Mouse (Mus musculus) heart, embryonic 11.5 days (tissue): ENCODE data around the gene Traf3ip3. TPM values are rescaled to one million over a fixed set of nuclear protein-coding genes. Genes with fewer than 3 reads are reported as not detected.

Experiments
- ATAC-seq: fragments of 200-750 bp; cut with Nextera tagmentation; replicated peaks from 2 replicates; pipeline ENCODE4 v1.8.0; 2017; ENCODE audit warnings: moderate library complexity; ENCODE audit not compliant: insufficient number of reproducible peaks, low FRiP score, low TSS enrichment
- H3K27ac ChIP-seq: fragments of 300-500 bp; sonication (generic); 2 replicates; pipeline ENCODE4 v1.5.1; 2014; ENCODE audit warnings: mild to moderate bottlenecking, low read depth, low read length
- H3K27me3 ChIP-seq: fragments of 300-500 bp; sonication (generic); 2 replicates; pipeline ENCODE4 v1.6.1; 2014; ENCODE audit warnings: mild to moderate bottlenecking, low read length, mixed read lengths; ENCODE audit not compliant: control insufficient read depth, insufficient read depth
- H3K36me3 ChIP-seq: fragments of 300-500 bp; sonication (generic); 2 replicates; pipeline ENCODE4 v1.6.1; 2014; ENCODE audit warnings: mild to moderate bottlenecking, low read length, moderate library complexity, mixed read lengths; ENCODE audit not compliant: control insufficient read depth, insufficient read depth
- H3K4me1 ChIP-seq: fragments of 300-500 bp; sonication (generic); 2 replicates; pipeline ENCODE4 v1.6.1; 2014; ENCODE audit warnings: low read length; ENCODE audit not compliant: control insufficient read depth, insufficient read depth
- H3K4me2 ChIP-seq: fragments of 300-500 bp; sonication (generic); 2 replicates; pipeline ENCODE4 v1.6.1; 2014; ENCODE audit warnings: mild to moderate bottlenecking, moderate library complexity
- H3K4me3 ChIP-seq: fragments of 300-500 bp; sonication (generic); 2 replicates; pipeline ENCODE4 v1.5.1; 2014; ENCODE audit warnings: low read depth, low read length
- H3K9ac ChIP-seq: fragments of 300-500 bp; sonication (generic); 2 replicates; pipeline ENCODE4 v1.6.1; 2014; ENCODE audit warnings: mild to moderate bottlenecking, low read depth, low read length, moderate library complexity
- H3K9me3 ChIP-seq: fragments of 300-500 bp; sonication (generic); replicated peaks from 2 replicates; pipeline ENCODE4 v1.6.1; 2016; ENCODE audit warnings: low read length; ENCODE audit not compliant: control insufficient read depth
- WGBS: fragments of 180-500 bp; shearing (Covaris S2); extraction: QIAGEN DNeasy Blood & Tissue Kit; methylation state at CpG from one replicate; pipeline ENCODE4 v1.1.7; 2014; ENCODE audit not compliant: insufficient replicate concordance; 5-methylcytosine and 5-hydroxymethylcytosine counted together
- polyA plus RNA-seq: library from polyadenylated mRNA; unstranded; fragments of >200 nt; fragmentation: Nextera tagmentation; extraction: Ambion mirVana; gene quantifications from 2 replicates; pipeline ENCODE4 v1.2.1, GENCODE M21; 2014

Gene Traf3ip3
- polyA plus RNA-seq, 1 experiment from 2014 or later = 2.1 TPM

GRCm38 (mm10) chr1:193159613-193160012 is 41.9 kb downstream of the Traf3ip3 start:
- no peak overlapping the region for H3K9ac ChIP-seq
- no peaks in the 10 kb centered on the region for H3K9me3 ChIP-seq
- H3K36me3 ChIP-seq = no peaks in the 10 kb centered on the region
- WGBS = 39% methylated on average over 1 of the region's 1 CpGs
- H3K27ac ChIP-seq = no peak overlapping the region
- H3K4me1 ChIP-seq = peaks cover 5% of the 10 kb centered on the region; the same call in 1 of the 2 replicates
- H3K4me2 ChIP-seq = no peak overlapping the region
- ATAC-seq = no peak
- 0 out of 2 replicates have a peak, but pooled peaks cover 5% of the 10 kb centered on the region for H3K27me3 ChIP-seq
- no peak overlapping the region for H3K4me3 ChIP-seq

GRCm38 (mm10) chr1:193159163-193159562 is 42.3 kb downstream of the Traf3ip3 start:
- Histone ChIP-seq H3K4me2 (no peak overlapping the region), H3K27me3 (peaks cover 6% of the 10 kb centered on the region), H3K4me1 (peaks cover 5% of the 10 kb centered on the region; the same call in 1 of the 2 replicates), H3K4me3 (no peak overlapping the region), H3K27ac (no peak overlapping the region), H3K36me3 (no peaks in the 10 kb centered on the region), H3K9me3 (no peaks in the 10 kb centered on the region), H3K9ac (no peak overlapping the region)
- ATAC-seq = no peak
- whole genome bisulfite sequencing = 28% methylated on average over 3 of the region's 3 CpGs

- Histone ChIP-seq H3K27ac (no peak overlapping the region), H3K4me2 (no peak overlapping the region)
Measured at GRCm38 (mm10) chr1:193157111-193157492, 44.4 kb downstream of the Traf3ip3 start.

GRCm38 (mm10) chr1:193156316-193157110 is 45.0 kb downstream of the Traf3ip3 start:
- no peak overlapping the region for H3K4me3 ChIP-seq
- no peak for ATAC-seq
- no peak overlapping the region for H3K9ac ChIP-seq
- no peaks in the 10 kb centered on the region for H3K9me3 ChIP-seq
- H3K36me3 ChIP-seq = no peaks in the 10 kb centered on the region
- H3K27me3 ChIP-seq = peaks cover 27% of the 10 kb centered on the region
- H3K4me1 ChIP-seq = peaks cover 21% of the 10 kb centered on the region
- 56% methylated on average over 15 of the region's 15 CpGs for WGBS
- no peak overlapping the region for H3K4me2 ChIP-seq
- H3K27ac ChIP-seq = no peak overlapping the region

More at GRCm38 (mm10) chr1:193157111-193157492, 44.4 kb downstream of the Traf3ip3 start:
- WGBS = 74% methylated on average over 8 of the region's 8 CpGs
- Histone ChIP-seq H3K4me3 (no peak overlapping the region), H3K9ac (no peak overlapping the region), H3K4me1 (peaks cover 18% of the 10 kb centered on the region; the same call in 1 of the 2 replicates), H3K36me3 (no peaks in the 10 kb centered on the region), H3K9me3 (no peaks in the 10 kb centered on the region), H3K27me3 (peaks cover 25% of the 10 kb centered on the region)
- no peak for ATAC-seq

- H3K9ac ChIP-seq = no peak overlapping the region
Measured at GRCm38 (mm10) chr1:193153561-193153960, 47.9 kb downstream of the Traf3ip3 start.

GRCm38 (mm10) chr1:193152872-193153271 is 48.6 kb downstream of the Traf3ip3 start, which contains the start of gene Irf6:
Gene Irf6 (plus strand): TSS chr1:193153111.
- H3K9ac ChIP-seq = peak within 1 kb of the TSS; percentile 35; the same call in 1 of the 2 replicates
- ATAC-seq = peak; percentile 86
- H3K36me3 ChIP-seq = no peaks in the 10 kb centered on the region
- peaks cover 27% of the 10 kb centered on the region for H3K27me3 ChIP-seq
- no peak within 1 kb of the TSS for H3K27ac ChIP-seq
- H3K9me3 ChIP-seq = no peaks in the 10 kb centered on the region
- peaks cover 24% of the 10 kb centered on the region for H3K4me1 ChIP-seq
- H3K4me2 ChIP-seq = peak within 1 kb of the TSS; percentile 66
- WGBS = under 1% methylated on average over 30 of the region's 30 CpGs
- H3K4me3 ChIP-seq = peak within 1 kb of the TSS; percentile 35

More at GRCm38 (mm10) chr1:193153561-193153960, 47.9 kb downstream of the Traf3ip3 start:
- WGBS = 29% methylated on average over 16 of the region's 16 CpGs
- Histone ChIP-seq H3K4me2 (peak overlapping the region; percentile 66), H3K4me3 (peak overlapping the region; percentile 35), H3K9me3 (no peaks in the 10 kb centered on the region), H3K4me1 (peaks cover 24% of the 10 kb centered on the region), H3K27ac (no peak overlapping the region), H3K27me3 (peaks cover 27% of the 10 kb centered on the region), H3K36me3 (no peaks in the 10 kb centered on the region)
- ATAC-seq = no peak

- Histone ChIP-seq H3K4me3 (no peak overlapping the region), H3K9ac (peak overlapping the region; percentile 0; the same call in 1 of the 2 replicates), H3K4me2 (no peak overlapping the region), H3K9me3 (no peaks in the 10 kb centered on the region), H3K36me3 (no peaks in the 10 kb centered on the region), H3K4me1 (peaks cover 24% of the 10 kb centered on the region), H3K27ac (no peak overlapping the region; the same call in 1 of the 2 replicates), H3K27me3 (peaks cover 27% of the 10 kb centered on the region)
- ATAC-seq = no peak
- 30% methylated on average over 7 of the region's 7 CpGs for WGBS
Measured at GRCm38 (mm10) chr1:193151134-193151533, 50.4 kb downstream of the Traf3ip3 start.

- Histone ChIP-seq H3K9ac (no peak overlapping the region), H3K9me3 (no peaks in the 10 kb centered on the region), H3K27me3 (peaks cover 22% of the 10 kb centered on the region), H3K4me2 (no peak overlapping the region), H3K4me1 (peaks cover 24% of the 10 kb centered on the region), H3K36me3 (no peaks in the 10 kb centered on the region), H3K4me3 (no peak overlapping the region), H3K27ac (no peak overlapping the region)
- ATAC-seq = no peak
- 52% methylated on average over 3 of the region's 3 CpGs for WGBS
Measured at GRCm38 (mm10) chr1:193149231-193149630, 52.3 kb downstream of the Traf3ip3 start.
